Mouse (Mus musculus): ENCODE data around the gene Gm4884. TPM values are rescaled to one million over a fixed set of nuclear protein-coding genes. Genes with fewer than 3 reads are reported as not detected.
"Not testable (repeated sequence)": the region's sequence is repeated elsewhere in the genome, so short reads cannot be mapped to it uniquely, and the experiment has no call there.

Gene Gm4884
- total RNA-seq (2015): not detected in 2 replicates
- total RNA-seq (2017): not detected in 2 replicates

DNA sequence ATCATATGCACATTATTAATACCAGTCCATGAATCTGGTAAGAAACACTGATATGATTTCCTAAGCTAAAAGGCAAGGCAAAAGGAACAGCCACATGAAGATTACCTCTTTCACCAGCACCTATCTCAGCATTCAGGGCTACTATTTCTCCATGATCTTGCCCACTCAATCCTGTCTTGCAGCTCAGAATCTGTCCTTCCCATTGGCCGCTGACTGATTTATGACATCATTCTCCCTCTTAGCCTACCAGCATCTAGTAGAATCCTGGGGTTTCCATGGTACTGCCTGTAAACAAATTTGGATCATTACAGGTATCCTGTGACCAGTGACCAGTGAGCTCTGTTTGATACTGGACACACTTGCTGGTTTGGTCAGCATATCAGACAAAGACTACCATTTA lies at the start of gene Gm4884:
Gene Gm4884, plus strand, starts transcription at position 301 of the 400 bp plus-strand sequence.
- ATAC-seq (ENCODE audit: poor library complexity, severe bottlenecking): not testable (repeated sequence)

DNA sequence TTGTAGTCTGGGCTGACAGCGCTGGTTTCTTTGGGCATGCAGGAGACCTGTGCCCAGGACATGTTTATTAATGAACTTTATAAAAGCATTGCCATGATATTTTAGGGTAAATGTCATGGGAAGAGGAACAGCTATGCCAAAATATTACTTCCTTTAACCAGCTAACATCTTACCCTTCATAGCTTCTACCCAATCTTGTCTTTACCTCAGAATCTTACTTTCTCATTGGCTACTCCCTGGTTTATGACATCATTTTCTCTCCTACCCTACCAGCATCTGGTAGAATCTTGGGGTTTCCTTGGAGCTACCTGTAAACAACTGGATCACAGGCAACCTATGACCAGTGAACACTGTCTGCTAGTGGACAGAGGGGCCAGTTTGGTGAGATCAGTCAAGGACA lies 45.3 kb upstream of the Gm4884 start, which contains the start of gene 4930433I11Rik:
Gene 4930433I11Rik, plus strand, starts transcription at position 301 of the 400 bp plus-strand sequence.
- no peak for ATAC-seq (ENCODE audit: poor library complexity, severe bottlenecking)

DNA sequence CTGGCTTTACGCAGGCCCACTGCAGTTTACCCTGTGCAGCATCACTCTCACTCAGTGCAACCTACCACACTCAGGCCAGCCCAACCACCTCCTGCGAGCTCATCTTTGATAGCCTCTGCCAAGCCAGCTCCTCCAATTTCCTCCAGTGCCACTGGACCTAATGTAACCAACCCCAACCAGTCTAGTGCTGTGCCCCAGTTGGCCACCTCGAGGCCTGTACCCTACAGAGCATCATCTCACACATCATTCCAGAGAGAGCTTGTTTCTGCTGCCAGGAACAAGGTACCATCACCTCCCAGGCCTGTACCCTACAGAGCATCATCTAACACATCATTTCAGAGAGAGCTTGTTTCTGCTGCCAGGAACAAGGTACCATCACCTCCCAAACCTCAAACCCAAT lies 11.5 kb downstream of the Gm4884 start:
- not testable (repeated sequence) for ATAC-seq (ENCODE audit: poor library complexity, severe bottlenecking)

Other genes starting within 250 kb of the Gm4884 start
- gene Vstm2b, start 134.4 kb upstream of the Gm4884 start, total RNA-seq (2015): not detected in 2 replicates
- gene Vstm2b, start 134.4 kb upstream of the Gm4884 start, total RNA-seq (2017): not detected in 2 replicates
- not detected in 2 replicates for gene 4930433I11Rik, start 45.2 kb upstream of the Gm4884 start, total RNA-seq (2015)
- gene 4930433I11Rik, start 45.2 kb upstream of the Gm4884 start, total RNA-seq (2017): not detected in 2 replicates
- gene Gm5592, start 121.1 kb downstream of the Gm4884 start, total RNA-seq (2015): not detected in 2 replicates
- gene Gm5592, start 121.1 kb downstream of the Gm4884 start, total RNA-seq (2017): not detected in 2 replicates